Mouse (Mus musculus): ENCODE measurements around the gene Hspa1l. TPM values are rescaled to one million over a fixed set of nuclear protein-coding genes. Genes with fewer than 3 reads are reported as not detected.
A peak's percentile ranks its signal among the peaks of the same experiment; 100 is the strongest.

Hspa1l gene
- polyA plus RNA-seq, 2 experiments = 0.47 to 0.85 TPM

GRCm38 (mm10) chr17:34951636-34952377 lies 20.7 kb upstream of the Hspa1l start:
- peak overlapping the region; percentile 95 for H3K27ac ChIP-seq (replicated peaks; ENCODE audit: low read depth, low read length)
- H3K9ac ChIP-seq (ENCODE audit: low read depth, low read length, severe bottlenecking) = peak overlapping the region; percentile 99
- peaks cover 9% of the 10 kb centered on the region for H3K4me1 ChIP-seq (ENCODE audit: control insufficient read depth, insufficient read depth, low read length)
- ATAC-seq (ENCODE audit: low FRiP score, low read depth) (no peak; the same call in 1 of the 2 replicates), DNase-seq (ENCODE audit: low spot score) (no peak)
- TF ChIP-seq POLR2A (IDR thresholded peaks at IDR 0.05; ENCODE audit: borderline replicate concordance, extremely low read depth, insufficient read depth, insufficient read length) = no peak
- H3K9me3 ChIP-seq (ENCODE audit: control insufficient read depth, low read length) = no peaks in the 10 kb centered on the region
- under 1% methylated on average over 29 of the region's 29 CpGs for WGBS
- peaks cover 7% of the 10 kb centered on the region; the same call in 1 of the 2 replicates for H3K27me3 ChIP-seq (ENCODE audit: control insufficient read depth, insufficient read depth, low read length)
- H3K4me3 ChIP-seq (replicated peaks; ENCODE audit: low read length) = peak overlapping the region; percentile 98
- peak overlapping the region; percentile 89 for H3K4me2 ChIP-seq (replicated peaks; ENCODE audit: low read depth, low read length, severe bottlenecking)
- peaks cover 23% of the 10 kb centered on the region for H3K36me3 ChIP-seq (ENCODE audit: control insufficient read depth, insufficient read depth, low read length)

- DNase-seq (ENCODE audit: low spot score) (peak; percentile 78), ATAC-seq (ENCODE audit: low FRiP score, low read depth) (peak; percentile 87)
- peak overlapping the region; percentile 95 for H3K27ac ChIP-seq (replicated peaks; ENCODE audit: low read depth, low read length)
- no peaks in the 10 kb centered on the region for H3K9me3 ChIP-seq (ENCODE audit: control insufficient read depth, low read length)
- H3K4me2 ChIP-seq (replicated peaks; ENCODE audit: low read depth, low read length, severe bottlenecking) = peak overlapping the region; percentile 89
- H3K36me3 ChIP-seq (ENCODE audit: control insufficient read depth, insufficient read depth, low read length) = peaks cover 23% of the 10 kb centered on the region
- 1% methylated on average over 23 of the region's 23 CpGs for WGBS
- TF ChIP-seq POLR2A (IDR thresholded peaks at IDR 0.05; ENCODE audit: borderline replicate concordance, extremely low read depth, insufficient read depth, insufficient read length) = peak; percentile 99
- H3K4me1 ChIP-seq (ENCODE audit: control insufficient read depth, insufficient read depth, low read length) = peaks cover 9% of the 10 kb centered on the region
- H3K4me3 ChIP-seq (replicated peaks; ENCODE audit: low read length) = peak overlapping the region; percentile 98
- H3K9ac ChIP-seq (ENCODE audit: low read depth, low read length, severe bottlenecking) = peak overlapping the region; percentile 99
- peaks cover 7% of the 10 kb centered on the region; the same call in 1 of the 2 replicates for H3K27me3 ChIP-seq (ENCODE audit: control insufficient read depth, insufficient read depth, low read length)
Observed at GRCm38 (mm10) chr17:34952378-34953040, 20.0 kb upstream of the Hspa1l start.

- Histone ChIP-seq H3K27ac (replicated peaks; ENCODE audit: low read depth, low read length) (no peak overlapping the region), H3K9ac (ENCODE audit: low read depth, low read length, severe bottlenecking) (no peak overlapping the region; the same call in 1 of the 2 replicates), H3K4me2 (replicated peaks; ENCODE audit: low read depth, low read length, severe bottlenecking) (no peak overlapping the region), H3K4me1 (ENCODE audit: control insufficient read depth, insufficient read depth, low read length) (peaks cover 9% of the 10 kb centered on the region), H3K27me3 (ENCODE audit: control insufficient read depth, insufficient read depth, low read length) (peaks cover 7% of the 10 kb centered on the region; the same call in 1 of the 2 replicates), H3K36me3 (ENCODE audit: control insufficient read depth, insufficient read depth, low read length) (peaks cover 23% of the 10 kb centered on the region), H3K4me3 (replicated peaks; ENCODE audit: low read length) (no peak overlapping the region), H3K9me3 (ENCODE audit: control insufficient read depth, low read length) (no peaks in the 10 kb centered on the region)
- no peak for TF ChIP-seq POLR2A (IDR thresholded peaks at IDR 0.05; ENCODE audit: borderline replicate concordance, extremely low read depth, insufficient read depth, insufficient read length)
- DNase-seq (ENCODE audit: low spot score) = no peak
- ATAC-seq (ENCODE audit: low FRiP score, low read depth) = no peak
- WGBS = 91% methylated on average over 3 of the region's 3 CpGs
Observed at GRCm38 (mm10) chr17:34953258-34953657, 19.2 kb upstream of the Hspa1l start.

- 85% methylated on average over 4 of the region's 4 CpGs for WGBS
- no peak overlapping the region for H3K4me3 ChIP-seq (replicated peaks; ENCODE audit: low read length)
- peaks cover 9% of the 10 kb centered on the region for H3K4me1 ChIP-seq (ENCODE audit: control insufficient read depth, insufficient read depth, low read length)
- H3K9ac ChIP-seq (ENCODE audit: low read depth, low read length, severe bottlenecking) = no peak overlapping the region
- ATAC-seq (ENCODE audit: low FRiP score, low read depth) = no peak
- no peaks in the 10 kb centered on the region for H3K9me3 ChIP-seq (ENCODE audit: control insufficient read depth, low read length)
- no peak overlapping the region for H3K27ac ChIP-seq (replicated peaks; ENCODE audit: low read depth, low read length)
- no peak overlapping the region for H3K4me2 ChIP-seq (replicated peaks; ENCODE audit: low read depth, low read length, severe bottlenecking)
- H3K36me3 ChIP-seq (ENCODE audit: control insufficient read depth, insufficient read depth, low read length) = peaks cover 23% of the 10 kb centered on the region
- DNase-seq (ENCODE audit: low spot score) = no peak
- H3K27me3 ChIP-seq (ENCODE audit: control insufficient read depth, insufficient read depth, low read length) = peaks cover 7% of the 10 kb centered on the region; the same call in 1 of the 2 replicates
- TF ChIP-seq POLR2A (IDR thresholded peaks at IDR 0.05; ENCODE audit: borderline replicate concordance, extremely low read depth, insufficient read depth, insufficient read length) = no peak
Observed at GRCm38 (mm10) chr17:34953904-34954303, 18.6 kb upstream of the Hspa1l start.

- H3K4me3 ChIP-seq (replicated peaks; ENCODE audit: low read length) = no peak overlapping the region
- WGBS = 57% methylated on average over 4 of the region's 4 CpGs
- ATAC-seq (ENCODE audit: low FRiP score, low read depth) (no peak), DNase-seq (ENCODE audit: low spot score) (no peak)
- no peak overlapping the region for H3K27ac ChIP-seq (replicated peaks; ENCODE audit: low read depth, low read length)
- H3K36me3 ChIP-seq (ENCODE audit: control insufficient read depth, insufficient read depth, low read length) = peaks cover 17% of the 10 kb centered on the region
- H3K4me2 ChIP-seq (replicated peaks; ENCODE audit: low read depth, low read length, severe bottlenecking) = no peak overlapping the region
- peaks cover 9% of the 10 kb centered on the region for H3K4me1 ChIP-seq (ENCODE audit: control insufficient read depth, insufficient read depth, low read length)
- no peaks in the 10 kb centered on the region for H3K9me3 ChIP-seq (ENCODE audit: control insufficient read depth, low read length)
- TF ChIP-seq POLR2A (IDR thresholded peaks at IDR 0.05; ENCODE audit: borderline replicate concordance, extremely low read depth, insufficient read depth, insufficient read length) = no peak
- H3K27me3 ChIP-seq (ENCODE audit: control insufficient read depth, insufficient read depth, low read length) = peaks cover 7% of the 10 kb centered on the region; the same call in 1 of the 2 replicates
- H3K9ac ChIP-seq (ENCODE audit: low read depth, low read length, severe bottlenecking) = no peak overlapping the region
Observed at GRCm38 (mm10) chr17:34954831-34955230, 17.7 kb upstream of the Hspa1l start.

Data from limb, embryonic 14.5 days (tissue).